Mouse (Mus musculus): Measurements from ENCODE around the gene Srgap2. TPM values are rescaled to one million over a fixed set of nuclear protein-coding genes. Genes with fewer than 3 reads are reported as not detected.

Srgap2 gene
- polyA plus RNA-seq, 1 experiment from 2014 or later = 17.1 TPM

DNA sequence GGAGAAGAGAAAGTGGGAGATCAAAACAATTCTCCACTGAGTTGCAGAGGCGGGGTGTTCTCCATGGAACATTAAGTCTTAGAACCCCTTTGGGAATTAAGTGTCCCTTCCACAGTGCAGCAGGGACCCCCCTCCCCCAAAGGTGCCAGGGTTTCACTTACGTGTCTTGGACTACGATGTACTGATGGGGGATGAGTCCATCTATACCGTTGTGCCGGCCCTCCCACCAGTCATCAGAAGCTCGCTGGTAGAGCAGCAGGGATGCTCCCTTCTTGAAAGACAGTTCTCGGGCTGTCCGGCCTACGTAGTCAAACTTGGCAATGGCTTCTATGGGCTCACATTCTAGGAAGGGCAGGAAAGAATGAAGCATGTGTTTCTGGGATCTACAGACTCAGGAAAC, 229.0 kb downstream of the Srgap2 start:
- Histone ChIP-seq H3K9ac (replicated peaks) (no peak overlapping the region), H3K36me3 (peaks cover 70% of the 10 kb centered on the region), H3K4me3 (replicated peaks) (no peak overlapping the region), H3K4me2 (no peak overlapping the region), H3K4me1 (replicated peaks) (no peaks in the 10 kb centered on the region), H3K9me3 (no peaks in the 10 kb centered on the region), H3K27ac (no peak overlapping the region), H3K27me3 (no peaks in the 10 kb centered on the region)
- WGBS = 95% methylated on average over 9 of the region's 9 CpGs
- no peak for ATAC-seq (ENCODE audit: insufficient number of reproducible peaks, insufficient read depth, low FRiP score, low TSS enrichment, low read depth)

DNA sequence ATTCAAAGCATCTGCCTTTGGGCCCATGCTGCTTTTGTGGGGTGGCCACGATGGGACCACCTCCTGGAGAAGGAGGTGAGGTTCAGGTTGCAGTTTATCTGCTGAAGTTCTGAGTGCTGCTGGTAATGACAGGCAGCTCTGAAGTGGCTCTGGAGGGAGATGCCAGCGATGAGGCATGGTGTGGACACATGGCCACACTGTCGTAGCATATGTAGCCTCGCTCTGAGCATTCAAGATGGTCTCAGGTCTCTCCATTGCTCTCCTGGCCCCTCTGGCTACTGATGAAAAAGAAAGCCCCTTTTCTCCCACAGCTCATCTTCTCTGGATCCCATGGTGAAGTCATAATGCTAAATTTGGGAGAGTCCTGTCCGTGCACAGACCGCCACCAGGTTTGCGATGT, 230.4 kb downstream of the Srgap2 start:
- Histone ChIP-seq H3K9me3 (no peaks in the 10 kb centered on the region), H3K4me1 (replicated peaks) (no peaks in the 10 kb centered on the region), H3K36me3 (peaks cover 82% of the 10 kb centered on the region), H3K27me3 (no peaks in the 10 kb centered on the region), H3K4me2 (no peak overlapping the region), H3K4me3 (replicated peaks) (no peak overlapping the region), H3K27ac (no peak overlapping the region), H3K9ac (replicated peaks) (no peak overlapping the region)
- no peak for ATAC-seq (ENCODE audit: insufficient number of reproducible peaks, insufficient read depth, low FRiP score, low TSS enrichment, low read depth)
- WGBS = 90% methylated on average over 7 of the region's 7 CpGs

DNA sequence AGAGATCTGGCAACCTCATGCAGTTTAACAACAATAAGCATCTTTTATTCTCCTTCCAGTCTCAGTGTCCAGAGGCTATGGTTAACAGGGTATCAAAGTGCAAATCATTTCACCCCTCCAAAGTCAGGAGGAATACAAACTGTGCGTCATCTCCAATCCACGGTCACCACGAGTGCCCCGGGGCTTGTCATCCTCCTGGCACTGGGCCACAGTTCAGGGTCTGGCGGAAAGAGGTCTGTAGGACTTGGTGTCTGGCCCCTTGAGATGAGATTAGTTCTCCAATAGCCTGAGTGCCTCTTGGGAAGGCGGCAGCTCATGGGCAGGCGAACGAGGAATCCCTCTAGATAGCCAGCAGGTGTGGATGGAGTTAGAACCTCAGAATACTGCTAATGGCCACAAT, 232.0 kb downstream of the Srgap2 start:
- H3K27ac ChIP-seq = no peak overlapping the region
- no peaks in the 10 kb centered on the region for H3K27me3 ChIP-seq
- H3K36me3 ChIP-seq = peaks cover 79% of the 10 kb centered on the region
- WGBS = 84% methylated on average over 8 of the region's 8 CpGs
- H3K4me2 ChIP-seq = no peak overlapping the region
- H3K4me1 ChIP-seq (replicated peaks) = no peaks in the 10 kb centered on the region
- H3K9me3 ChIP-seq = no peaks in the 10 kb centered on the region
- no peak overlapping the region for H3K9ac ChIP-seq (replicated peaks)
- H3K4me3 ChIP-seq (replicated peaks) = no peak overlapping the region
- no peak for ATAC-seq (ENCODE audit: insufficient number of reproducible peaks, insufficient read depth, low FRiP score, low TSS enrichment, low read depth)

DNA sequence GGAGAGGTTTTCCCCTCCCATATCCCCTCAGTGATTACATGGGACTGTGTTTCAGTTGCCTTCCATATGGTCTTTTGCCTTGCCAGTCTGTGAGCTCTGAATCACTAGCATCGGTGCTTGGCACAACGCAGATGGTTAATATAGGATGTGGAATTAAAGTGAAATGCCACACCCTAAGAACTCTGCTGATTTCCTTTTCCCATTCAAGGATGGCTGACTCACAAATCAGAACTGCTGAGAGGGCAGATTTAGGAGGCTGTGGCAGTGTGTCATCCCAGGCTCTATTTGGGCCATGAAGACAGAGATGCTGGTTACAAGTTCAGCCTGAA, 233.3 kb downstream of the Srgap2 start:
- no peaks in the 10 kb centered on the region for H3K9me3 ChIP-seq
- no peak overlapping the region for H3K4me3 ChIP-seq (replicated peaks)
- no peak overlapping the region for H3K27ac ChIP-seq
- H3K4me2 ChIP-seq = no peak overlapping the region
- 93% methylated on average over 2 of the region's 2 CpGs for WGBS
- H3K9ac ChIP-seq (replicated peaks) = no peak overlapping the region
- no peaks in the 10 kb centered on the region for H3K27me3 ChIP-seq
- no peak for ATAC-seq (ENCODE audit: insufficient number of reproducible peaks, insufficient read depth, low FRiP score, low TSS enrichment, low read depth)
- H3K4me1 ChIP-seq (replicated peaks) = no peaks in the 10 kb centered on the region
- H3K36me3 ChIP-seq = peaks cover 80% of the 10 kb centered on the region

DNA sequence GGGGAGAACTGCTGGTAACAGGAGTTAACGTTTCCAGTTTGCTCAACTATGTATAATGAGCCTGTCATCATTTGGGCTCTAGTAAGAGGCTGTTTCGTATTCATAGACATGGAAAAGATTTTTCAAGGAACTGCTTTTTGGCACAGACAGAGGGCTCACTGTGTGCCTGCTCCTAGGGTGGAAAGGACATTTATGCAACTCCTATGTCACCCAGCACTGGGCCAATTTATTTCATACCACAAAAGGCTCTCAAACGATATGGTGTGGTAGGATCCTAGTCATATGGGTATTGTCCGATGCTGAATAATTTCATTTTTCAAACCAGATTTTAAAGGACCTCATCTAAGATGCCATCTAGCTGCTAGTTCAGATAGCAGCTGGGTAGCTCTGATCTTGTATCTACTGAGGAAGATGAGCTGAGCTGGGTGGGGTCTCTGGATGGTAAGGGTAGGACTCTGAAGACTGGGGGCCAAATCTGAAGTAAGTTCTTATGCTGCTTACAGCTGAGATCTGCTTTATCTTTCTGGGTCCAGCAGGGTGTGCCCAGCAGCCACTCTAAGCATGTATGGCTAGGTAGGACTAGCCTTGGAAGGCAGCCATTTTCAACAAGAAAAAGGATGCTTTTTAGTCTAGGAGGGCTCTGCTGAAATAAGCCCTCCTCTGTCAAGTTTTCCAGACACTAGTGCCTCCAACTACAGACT, 233.8 kb downstream of the Srgap2 start:
- H3K27ac ChIP-seq = no peak overlapping the region
- peaks cover 82% of the 10 kb centered on the region for H3K36me3 ChIP-seq
- ATAC-seq (ENCODE audit: insufficient number of reproducible peaks, insufficient read depth, low FRiP score, low TSS enrichment, low read depth) = no peak
- H3K9me3 ChIP-seq = no peaks in the 10 kb centered on the region
- no peak overlapping the region for H3K4me2 ChIP-seq
- no peak overlapping the region for H3K4me3 ChIP-seq (replicated peaks)
- no peak overlapping the region for H3K9ac ChIP-seq (replicated peaks)
- H3K27me3 ChIP-seq = no peaks in the 10 kb centered on the region
- 83% methylated on average over 4 of the region's 4 CpGs for WGBS
- no peaks in the 10 kb centered on the region for H3K4me1 ChIP-seq (replicated peaks)

DNA sequence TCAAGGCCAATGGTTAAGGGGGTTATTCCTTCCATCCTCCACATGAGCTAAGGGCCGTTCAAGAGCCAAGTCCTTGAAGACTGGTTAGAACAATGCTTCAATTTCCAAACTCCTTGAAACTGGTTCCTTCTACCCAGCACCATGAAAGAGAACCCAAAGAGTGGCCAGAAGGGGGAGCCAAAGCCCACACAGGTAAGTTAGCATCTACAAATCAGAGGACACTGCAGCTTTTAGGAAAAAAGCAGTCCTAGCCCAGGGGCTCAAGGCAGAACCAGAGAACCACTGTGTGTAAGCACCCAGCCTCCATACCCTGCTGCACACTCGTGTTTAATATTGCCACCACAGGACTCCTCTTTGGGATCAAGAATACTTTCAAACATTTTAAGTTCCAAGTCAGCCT, 236.5 kb downstream of the Srgap2 start:
- WGBS = 46% methylated on average over 2 of the region's 2 CpGs
- no peak overlapping the region for H3K9ac ChIP-seq (replicated peaks)
- H3K4me1 ChIP-seq (replicated peaks) = no peaks in the 10 kb centered on the region
- H3K27me3 ChIP-seq = no peaks in the 10 kb centered on the region
- H3K9me3 ChIP-seq = no peaks in the 10 kb centered on the region
- no peak overlapping the region for H3K4me3 ChIP-seq (replicated peaks)
- no peak overlapping the region for H3K27ac ChIP-seq
- H3K36me3 ChIP-seq = peaks cover 72% of the 10 kb centered on the region
- ATAC-seq (ENCODE audit: insufficient number of reproducible peaks, insufficient read depth, low FRiP score, low TSS enrichment, low read depth) = peak; percentile 15; the same call in 1 of the 2 replicates
- no peak overlapping the region for H3K4me2 ChIP-seq

DNA sequence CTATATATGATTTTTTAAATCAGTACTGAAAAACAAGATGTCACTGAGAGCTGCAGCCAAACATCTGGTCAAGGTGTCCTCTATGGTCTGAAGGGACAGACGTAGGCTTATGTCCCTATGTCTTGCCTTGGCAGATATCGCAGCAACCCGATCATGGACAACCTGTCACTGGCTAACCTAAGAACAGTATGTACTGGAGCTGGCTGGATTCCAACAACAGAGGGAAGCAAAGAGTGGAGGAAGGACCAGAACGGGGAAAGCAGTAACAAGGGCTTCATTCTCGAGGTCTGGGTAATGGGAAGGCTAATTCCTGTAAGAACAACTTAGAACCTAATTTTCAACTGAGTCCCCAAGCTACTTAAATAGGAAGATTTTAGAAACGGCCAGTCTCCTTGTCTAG, 238.2 kb downstream of the Srgap2 start:
- WGBS = 91% methylated on average over 6 of the region's 6 CpGs
- no peak overlapping the region for H3K4me2 ChIP-seq
- no peak overlapping the region for H3K9ac ChIP-seq (replicated peaks)
- no peaks in the 10 kb centered on the region for H3K27me3 ChIP-seq
- H3K9me3 ChIP-seq = no peaks in the 10 kb centered on the region
- H3K27ac ChIP-seq = no peak overlapping the region
- H3K36me3 ChIP-seq = peaks cover 55% of the 10 kb centered on the region
- ATAC-seq (ENCODE audit: insufficient number of reproducible peaks, insufficient read depth, low FRiP score, low TSS enrichment, low read depth) = no peak
- H3K4me3 ChIP-seq (replicated peaks) = no peak overlapping the region
- H3K4me1 ChIP-seq (replicated peaks) = no peaks in the 10 kb centered on the region

DNA sequence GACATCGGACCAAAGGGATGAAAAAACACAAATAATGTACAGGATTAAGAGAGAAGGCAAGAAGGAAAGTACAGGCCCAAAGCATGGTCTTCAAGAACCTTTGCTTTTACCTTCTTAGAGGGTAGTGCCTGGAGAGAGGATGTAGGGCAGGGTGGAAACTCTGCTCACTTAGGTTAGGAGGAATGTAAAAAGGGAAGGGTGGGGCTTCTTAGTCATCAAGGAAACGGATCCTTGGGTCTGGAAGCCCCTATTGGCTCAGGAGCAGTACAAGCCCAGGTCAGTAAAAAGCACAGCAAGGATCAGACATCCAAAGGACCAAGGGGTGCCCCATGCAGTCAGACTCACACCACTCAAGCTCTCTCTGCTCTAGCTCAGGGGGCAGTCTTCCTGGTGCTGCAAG, 239.9 kb downstream of the Srgap2 start:
- WGBS = 82% methylated on average over 2 of the region's 2 CpGs
- no peak overlapping the region for H3K27ac ChIP-seq
- no peaks in the 10 kb centered on the region for H3K9me3 ChIP-seq
- H3K4me2 ChIP-seq = no peak overlapping the region
- H3K9ac ChIP-seq (replicated peaks) = no peak overlapping the region
- H3K4me1 ChIP-seq (replicated peaks) = no peaks in the 10 kb centered on the region; the same call in 1 of the 2 replicates
- no peak for ATAC-seq (ENCODE audit: insufficient number of reproducible peaks, insufficient read depth, low FRiP score, low TSS enrichment, low read depth)
- no peaks in the 10 kb centered on the region for H3K27me3 ChIP-seq
- no peak overlapping the region for H3K4me3 ChIP-seq (replicated peaks)
- H3K36me3 ChIP-seq = peaks cover 48% of the 10 kb centered on the region

DNA sequence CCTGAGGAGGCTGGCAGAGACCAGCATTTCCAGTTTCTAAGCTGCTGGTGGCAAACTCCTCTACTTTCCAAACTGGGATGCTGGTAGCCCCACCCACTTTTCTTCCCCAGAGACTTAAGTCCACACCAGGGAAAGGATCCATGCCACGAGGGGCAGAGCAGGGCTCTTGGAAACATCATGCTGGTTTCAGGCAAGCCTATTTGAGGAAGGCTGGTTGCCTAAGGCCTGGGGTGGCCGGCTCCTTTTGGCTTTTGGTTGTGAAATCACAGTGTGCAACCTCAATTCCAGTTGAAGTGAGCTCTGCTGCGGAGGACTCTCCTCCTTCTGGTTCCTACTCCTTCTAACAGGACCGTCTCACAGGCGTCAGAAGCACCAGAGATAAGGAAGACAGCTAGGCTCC, 240.3 kb downstream of the Srgap2 start:
- no peaks in the 10 kb centered on the region for H3K27me3 ChIP-seq
- no peak overlapping the region for H3K4me3 ChIP-seq (replicated peaks)
- no peak overlapping the region for H3K4me2 ChIP-seq
- H3K9me3 ChIP-seq = no peaks in the 10 kb centered on the region
- H3K4me1 ChIP-seq (replicated peaks) = no peaks in the 10 kb centered on the region; the same call in 1 of the 2 replicates
- H3K9ac ChIP-seq (replicated peaks) = no peak overlapping the region
- no peak for ATAC-seq (ENCODE audit: insufficient number of reproducible peaks, insufficient read depth, low FRiP score, low TSS enrichment, low read depth)
- no peak overlapping the region for H3K27ac ChIP-seq
- H3K36me3 ChIP-seq = peaks cover 43% of the 10 kb centered on the region
- WGBS = 71% methylated on average over 5 of the region's 5 CpGs

DNA sequence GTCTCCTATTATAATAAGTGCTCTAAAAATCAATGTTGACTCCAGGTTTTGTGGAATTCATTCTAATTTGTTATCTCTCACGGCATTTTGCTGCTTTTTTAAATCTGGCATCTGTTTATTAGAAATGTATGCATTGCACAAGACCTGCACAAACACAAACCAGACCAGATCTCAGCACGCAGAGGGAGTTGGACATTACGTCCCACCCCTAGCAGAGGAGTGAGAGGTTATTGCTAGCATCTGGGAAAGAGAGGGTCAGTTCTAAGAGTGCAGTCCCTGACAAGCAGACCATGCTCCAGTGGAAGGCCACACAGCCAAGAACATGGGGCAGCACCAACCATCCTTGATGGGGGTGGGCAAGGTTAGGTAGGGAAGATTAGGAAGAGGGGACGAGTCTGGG, 242.5 kb downstream of the Srgap2 start:
- Histone ChIP-seq H3K4me1 (replicated peaks) (peaks cover under 1% of the 10 kb centered on the region; the same call in 1 of the 2 replicates), H3K27ac (no peak overlapping the region), H3K27me3 (no peaks in the 10 kb centered on the region), H3K4me3 (replicated peaks) (no peak overlapping the region), H3K4me2 (no peak overlapping the region), H3K9ac (replicated peaks) (no peak overlapping the region), H3K36me3 (peaks cover 29% of the 10 kb centered on the region), H3K9me3 (no peaks in the 10 kb centered on the region)
- no peak for ATAC-seq (ENCODE audit: insufficient number of reproducible peaks, insufficient read depth, low FRiP score, low TSS enrichment, low read depth)
- WGBS = 85% methylated on average over 4 of the region's 4 CpGs

DNA sequence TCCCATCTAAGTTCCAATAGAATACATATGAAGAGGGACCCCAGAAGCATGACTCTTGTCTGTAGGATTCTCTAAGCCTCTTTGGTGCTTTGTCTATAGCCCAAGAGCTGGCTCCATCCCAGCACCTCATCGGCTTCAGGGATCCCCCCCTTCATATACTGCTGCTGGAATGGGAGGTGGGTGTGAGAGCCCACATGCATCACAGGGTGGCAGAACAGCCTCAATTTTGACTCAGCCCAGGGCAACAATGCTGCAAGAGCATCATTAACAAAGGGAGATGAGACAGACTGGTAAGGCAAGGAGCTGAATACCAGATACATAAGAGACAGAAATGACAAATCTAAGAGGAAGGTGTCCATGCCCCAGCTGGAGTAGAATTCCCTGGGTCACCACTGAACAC, 243.0 kb downstream of the Srgap2 start:
- no peak overlapping the region for H3K9ac ChIP-seq (replicated peaks)
- 82% methylated on average over 1 of the region's 1 CpGs for WGBS
- H3K4me3 ChIP-seq (replicated peaks) = no peak overlapping the region
- H3K27me3 ChIP-seq = no peaks in the 10 kb centered on the region
- H3K27ac ChIP-seq = no peak overlapping the region
- H3K4me1 ChIP-seq (replicated peaks) = peaks cover 5% of the 10 kb centered on the region
- ATAC-seq (ENCODE audit: insufficient number of reproducible peaks, insufficient read depth, low FRiP score, low TSS enrichment, low read depth) = no peak
- no peak overlapping the region for H3K4me2 ChIP-seq
- no peaks in the 10 kb centered on the region for H3K9me3 ChIP-seq
- peaks cover 25% of the 10 kb centered on the region for H3K36me3 ChIP-seq

DNA sequence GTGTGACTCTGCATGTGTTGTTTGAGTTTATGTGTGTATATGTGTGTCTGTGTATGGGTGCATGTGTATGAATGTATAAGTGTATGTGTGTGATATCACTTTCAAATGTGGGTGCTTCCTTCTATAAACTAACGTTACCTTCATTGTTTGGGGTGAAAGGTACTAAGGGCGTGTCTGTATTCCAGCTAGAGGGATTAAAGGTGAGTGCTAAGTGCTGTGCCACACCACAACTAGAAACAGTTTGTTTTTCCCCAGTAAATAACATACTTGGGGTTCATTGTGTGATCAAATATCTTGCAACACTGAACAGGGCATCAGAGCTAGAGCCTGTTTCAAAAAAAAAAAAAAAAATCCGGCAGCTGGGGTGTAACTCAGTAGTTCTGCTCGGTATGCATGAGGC, 245.4 kb downstream of the Srgap2 start:
- H3K4me3 ChIP-seq (replicated peaks) = no peak overlapping the region
- no peaks in the 10 kb centered on the region for H3K27me3 ChIP-seq
- H3K9ac ChIP-seq (replicated peaks) = no peak overlapping the region
- H3K9me3 ChIP-seq = no peaks in the 10 kb centered on the region
- H3K4me1 ChIP-seq (replicated peaks) = peaks cover 14% of the 10 kb centered on the region
- 70% methylated on average over 4 of the region's 4 CpGs for WGBS
- H3K36me3 ChIP-seq = peaks cover 3% of the 10 kb centered on the region; the same call in 1 of the 2 replicates
- peak; percentile 41; the same call in 1 of the 2 replicates for ATAC-seq (ENCODE audit: insufficient number of reproducible peaks, insufficient read depth, low FRiP score, low TSS enrichment, low read depth)
- H3K4me2 ChIP-seq = no peak overlapping the region
- H3K27ac ChIP-seq = no peak overlapping the region

Data from limb, embryonic 12.5 days (tissue).